ENCODE assay signal across 10 mouse cellular contexts in the genomic region with DNA sequence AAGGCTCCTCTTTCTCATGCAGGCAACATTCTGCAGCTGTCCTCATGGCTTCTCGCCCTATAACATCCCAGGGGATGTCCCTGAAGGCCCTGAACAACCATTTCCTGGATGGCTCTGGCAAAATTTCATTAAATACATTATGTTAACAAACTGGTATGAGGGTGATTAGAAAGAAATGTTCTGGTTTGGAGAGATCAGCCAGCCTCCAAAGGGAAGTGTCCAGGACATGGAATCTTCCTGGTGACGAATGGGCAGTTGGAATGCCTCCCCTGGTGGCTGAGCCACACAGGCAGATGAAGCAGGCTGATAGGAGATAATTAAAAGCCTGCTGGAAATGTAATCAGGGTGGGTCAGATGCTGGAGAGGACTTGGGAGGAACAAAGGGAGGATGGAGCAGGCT. TPM values are rescaled to one million over a fixed set of nuclear protein-coding genes. Genes with fewer than 3 reads are reported as not detected.
DNase-seq lines count a peak whose midpoint lies in the region; ATAC-seq and TF ChIP-seq lines count a peak whose summit lies in the region.
"Had no signal": no experiment of that assay in that cellular context is flagged by ENCODE, and none has a peak within 500 bp of the region (broad histone marks: within the 10 kb centered on the region; RNA-seq: fewer than 3 reads in every experiment).

No protein-coding gene starts in this region.

- 46% methylated on average over 2 of the region's 2 CpGs for WGBS in kidney, adult 2 months
- 31% methylated on average over 2 of the region's 2 CpGs for WGBS in hindbrain, embryonic 15.5 days
- 42% methylated on average over 2 of the region's 2 CpGs for WGBS in midbrain, embryonic 14.5 days
- WGBS in thymus, adult 2 months, result 93% methylated on average over 2 of the region's 2 CpGs

- H3K4me1 ChIP-seq in kidney, adult 2 months (ENCODE audit: control insufficient read depth, insufficient read depth, low read length), result peaks cover 4% of the 10 kb centered on the region; the same call in 1 of the 2 replicates
- peaks cover 56% of the 10 kb centered on the region for H3K4me1 ChIP-seq in hindbrain, embryonic 15.5 days (replicated peaks)
- peaks cover 33% of the 10 kb centered on the region for H3K4me1 ChIP-seq in midbrain, embryonic 14.5 days (ENCODE audit: control insufficient read depth, insufficient read depth, low read length)
- no peaks in the 10 kb centered on the region for H3K4me1 ChIP-seq in thymus, adult 2 months (replicated peaks; ENCODE audit: control insufficient read depth, insufficient read depth, low read length)
- H3K4me1 ChIP-seq: liver, embryonic 15.5 days had no signal

- no peaks in the 10 kb centered on the region for H3K9me3 ChIP-seq in hindbrain, embryonic 15.5 days
- H3K9me3 ChIP-seq in midbrain, embryonic 14.5 days (ENCODE audit: control insufficient read depth, low read length), result no peaks in the 10 kb centered on the region
- H3K9me3 ChIP-seq: liver, embryonic 15.5 days had no signal

- no peak; the same call in 1 of the 2 replicates for TF ChIP-seq CTCF in kidney, adult 2 months (conservative IDR thresholded peaks at IDR 0.05; ENCODE audit: insufficient read depth, insufficient read length, low read depth, low read length)
- no peak for TF ChIP-seq CTCF in thymus, adult 2 months (IDR thresholded peaks at IDR 0.05; ENCODE audit: borderline replicate concordance, control insufficient read depth, extremely low read depth, insufficient read depth, low read length, poor library complexity)

- H3K27ac ChIP-seq in kidney, adult 2 months (ENCODE audit: insufficient read depth, low read depth, low read length), result 0 out of 2 replicates have a peak overlapping the region, but pooled peaks have one; percentile 0
- 0 out of 2 replicates have a peak overlapping the region, but pooled peaks have one; percentile 2 for H3K27ac ChIP-seq in hindbrain, embryonic 15.5 days (replicated peaks)
- 0 out of 2 replicates have a peak overlapping the region, but pooled peaks have one; percentile 39 for H3K27ac ChIP-seq in midbrain, embryonic 14.5 days (replicated peaks; ENCODE audit: low read depth, low read length)
- no peak overlapping the region for H3K27ac ChIP-seq in thymus, adult 2 months (ENCODE audit: control insufficient read depth, insufficient read depth, low read length)
- H3K27ac ChIP-seq: liver, embryonic 15.5 days had no signal

- no peaks in the 10 kb centered on the region for H3K27me3 ChIP-seq in kidney, adult 2 months (replicated peaks; ENCODE audit: control insufficient read depth, insufficient read depth, low read length)
- no peaks in the 10 kb centered on the region for H3K27me3 ChIP-seq in hindbrain, embryonic 15.5 days
- no peaks in the 10 kb centered on the region for H3K27me3 ChIP-seq in midbrain, embryonic 14.5 days (ENCODE audit: control insufficient read depth, insufficient read depth, low read length)
- H3K27me3 ChIP-seq in thymus, adult 2 months (ENCODE audit: control insufficient read depth, insufficient read depth, low read length), result no peaks in the 10 kb centered on the region
- H3K27me3 ChIP-seq: liver, embryonic 15.5 days had no signal

- TF ChIP-seq POLR2A in kidney, adult 2 months (IDR thresholded peaks at IDR 0.05; ENCODE audit: low read depth, low read length), result no peak
- TF ChIP-seq POLR2A in thymus, adult 2 months (IDR thresholded peaks at IDR 0.05; ENCODE audit: control insufficient read depth, extremely low read depth, insufficient read depth, low read length, poor library complexity), result no peak

- DNase-seq in kidney, adult 2 months, result peak; percentile 49
- DNase-seq in kidney, postnatal 25 days, result no peak
- peak; percentile 42 to 71 for DNase-seq in heart, adult 18-20 months
- DNase-seq in midbrain, embryonic 14.5 days, result no peak
- no peak for DNase-seq in thymus, adult 2 months
- no peak for DNase-seq in urinary bladder, postnatal 14 days (ENCODE audit: low spot score)
- DNase-seq: adrenal gland, postnatal 10 days had no signal

- no peak overlapping the region for H3K4me2 ChIP-seq in hindbrain, embryonic 15.5 days
- no peak overlapping the region for H3K4me2 ChIP-seq in midbrain, embryonic 14.5 days (ENCODE audit: low read length)
- H3K4me2 ChIP-seq: liver, embryonic 15.5 days had no signal

- no peaks in the 10 kb centered on the region for H3K36me3 ChIP-seq in kidney, adult 2 months (ENCODE audit: control insufficient read depth, insufficient read depth, low read length)
- H3K36me3 ChIP-seq in hindbrain, embryonic 15.5 days, result no peaks in the 10 kb centered on the region
- no peaks in the 10 kb centered on the region for H3K36me3 ChIP-seq in midbrain, embryonic 14.5 days (ENCODE audit: control insufficient read depth, insufficient read depth, low read length)
- no peaks in the 10 kb centered on the region for H3K36me3 ChIP-seq in thymus, adult 2 months (ENCODE audit: control insufficient read depth, insufficient read depth, low read length)

- no peak overlapping the region for H3K9ac ChIP-seq in hindbrain, embryonic 15.5 days
- no peak overlapping the region for H3K9ac ChIP-seq in midbrain, embryonic 14.5 days (replicated peaks; ENCODE audit: low read length)
- H3K9ac ChIP-seq: liver, embryonic 15.5 days had no signal

- H3K4me3 ChIP-seq in kidney, adult 2 months (ENCODE audit: insufficient read depth, low read depth, low read length), result no peak overlapping the region
- no peak overlapping the region for H3K4me3 ChIP-seq in hindbrain, embryonic 15.5 days
- H3K4me3 ChIP-seq in midbrain, embryonic 14.5 days (replicated peaks; ENCODE audit: low read depth, low read length), result no peak overlapping the region
- H3K4me3 ChIP-seq in thymus, adult 2 months (ENCODE audit: control insufficient read depth, insufficient read depth, low read length), result no peak overlapping the region
- H3K4me3 ChIP-seq: liver, embryonic 15.5 days had no signal

- ATAC-seq in hindbrain, embryonic 15.5 days (ENCODE audit: low FRiP score, low read depth), result no peak
- ATAC-seq in midbrain, embryonic 14.5 days (ENCODE audit: low FRiP score, low TSS enrichment), result no peak
- no peak for ATAC-seq in inflammation-experienced regulatory T-cells, adult 6 months

RNA-seq across cellular contexts. Expression of a gene that starts 27.3 kb away (rescaled TPM):
- 145 and 157 TPM in 2 replicates for polyA plus RNA-seq in kidney, adult 2 months (2012; rRNA removed)
- total RNA-seq in heart, adult 18-20 months (2021), result 100 to 1,000 TPM; 103 to 107 TPM
- polyA plus RNA-seq in hindbrain, embryonic 15.5 days (2015; fragmentation: Nextera tagmentation; extraction: Ambion mirVana), result 69.5 and 73.3 TPM in 2 replicates
- polyA plus RNA-seq in midbrain, embryonic 14.5 days (2014; fragmentation: Nextera tagmentation; extraction: Ambion mirVana), result 79.5 and 83.4 TPM in 2 replicates
- polyA plus RNA-seq in thymus, adult 2 months (2012; rRNA removed), result 88.7 and 106 TPM in 2 replicates
- polyA plus RNA-seq in inflammation-experienced regulatory T-cells, adult 6 months (2017; shearing (Covaris generic)), result 10 to 100 TPM; 38.6 to 60.9 (median 50.1) TPM

Comparison
In these comparisons a context has a peak if more than half of its experiments do, and no peak if none do; other contexts are left out.
1. DNase-seq: peak in kidney, adult 2 months (single experiment) and heart, adult 18-20 months (2 of 2); none in kidney, postnatal 25 days (0 of 2), midbrain, embryonic 14.5 days (single experiment), thymus, adult 2 months (single experiment) and urinary bladder, postnatal 14 days (single experiment).